Mouse (Mus musculus) C2C12 (cell line): ENCODE data around the gene Aebp1. TPM values are rescaled to one million over a fixed set of nuclear protein-coding genes. Genes with fewer than 3 reads are reported as not detected.

Experiments
- H3K27me3 ChIP-seq: one replicate; pipeline ENCODE4 v1.6.1; 2011; ENCODE audit not compliant: control insufficient read depth, insufficient read depth, insufficient read length
- H3K36me3 ChIP-seq: one replicate; pipeline ENCODE4 v1.6.1; 2011; ENCODE audit not compliant: control insufficient read depth, insufficient read depth
- H3K4me3 ChIP-seq: one replicate; pipeline ENCODE4 v1.5.1; 2011; ENCODE audit warnings: mild to moderate bottlenecking, control low read depth; ENCODE audit not compliant: poor library complexity, insufficient read depth, severe bottlenecking
- H3K79me2 ChIP-seq: one replicate; pipeline ENCODE4 v1.6.1; 2011; ENCODE audit not compliant: control insufficient read depth, insufficient read depth
- H3K79me3 ChIP-seq: one replicate; pipeline ENCODE4 v1.6.1; 2011; ENCODE audit warnings: low read depth, control low read depth
- H3ac ChIP-seq: one replicate; pipeline ENCODE3; 2011; ENCODE audit warnings: low read depth; ENCODE audit not compliant: control insufficient read depth, insufficient read length
- CEBPB ChIP-seq: IDR thresholded peaks from one replicate; pipeline ENCODE4 v1.6.1; 2011; ENCODE audit warnings: low read depth, mild to moderate bottlenecking, control low read depth, moderate library complexity
- CTCF ChIP-seq: IDR thresholded peaks from one replicate; pipeline ENCODE4 v1.5.1; 2011; ENCODE audit not compliant: control insufficient read depth, insufficient read depth, insufficient read length
- FOSL1 ChIP-seq: IDR thresholded peaks from one replicate; pipeline ENCODE4 v1.8.0; 2011; ENCODE audit warnings: mild to moderate bottlenecking, low read length; ENCODE audit not compliant: poor library complexity, insufficient read depth, severe bottlenecking
- MAX ChIP-seq: IDR thresholded peaks from one replicate; pipeline ENCODE4 v1.6.1; 2011; ENCODE audit warnings: mild to moderate bottlenecking, control low read depth
- MYOD1 ChIP-seq: IDR thresholded peaks from one replicate; pipeline ENCODE4 v1.6.1; 2011; ENCODE audit warnings: low read depth; ENCODE audit not compliant: control insufficient read depth, insufficient read length
- MYOG ChIP-seq: IDR thresholded peaks from one replicate; pipeline ENCODE4 v1.6.1; 2011; ENCODE audit not compliant: control insufficient read depth, insufficient read length; ENCODE audit errors: extremely low read depth
- USF1 ChIP-seq: IDR thresholded peaks from one replicate; pipeline ENCODE4 v1.6.1; 2011; ENCODE audit warnings: low read depth, mild to moderate bottlenecking, control low read depth, moderate library complexity
- long read RNA-seq, 2 experiments: library from polyadenylated mRNA; unstranded; transcript quantifications; one replicate each; pipeline ENCODE4 v2.0.0; 2019 to 2020
- polyA plus RNA-seq: library from polyadenylated mRNA; unstranded; fragments of >200 nt; fragmentation: generic; extraction: Trizol; gene quantifications from one replicate; pipeline ENCODE4 v1.2.1, GENCODE M21; 2012; ENCODE audit warnings: missing spikeins

Gene Aebp1
- 121 TPM for polyA plus RNA-seq
- long read RNA-seq, experiment 1, transcript Aebp1-201 (21 exons, 3,831 nt), result major isoform, 22 of 130 reads
- long read RNA-seq, experiment 1, partial matches to known transcripts, result 69 of 130 reads
- long read RNA-seq, experiment 1, other reads (novel, unspliced or antisense), result 39 of 130 reads
- long read RNA-seq, experiment 2, transcript Aebp1-201 (21 exons, 3,831 nt), result major isoform, 257 of 658 reads
- long read RNA-seq, experiment 2, partial matches to known transcripts, result 38 of 658 reads
- long read RNA-seq, experiment 2, other reads (novel, unspliced or antisense), result 362 of 658 reads

DNA sequence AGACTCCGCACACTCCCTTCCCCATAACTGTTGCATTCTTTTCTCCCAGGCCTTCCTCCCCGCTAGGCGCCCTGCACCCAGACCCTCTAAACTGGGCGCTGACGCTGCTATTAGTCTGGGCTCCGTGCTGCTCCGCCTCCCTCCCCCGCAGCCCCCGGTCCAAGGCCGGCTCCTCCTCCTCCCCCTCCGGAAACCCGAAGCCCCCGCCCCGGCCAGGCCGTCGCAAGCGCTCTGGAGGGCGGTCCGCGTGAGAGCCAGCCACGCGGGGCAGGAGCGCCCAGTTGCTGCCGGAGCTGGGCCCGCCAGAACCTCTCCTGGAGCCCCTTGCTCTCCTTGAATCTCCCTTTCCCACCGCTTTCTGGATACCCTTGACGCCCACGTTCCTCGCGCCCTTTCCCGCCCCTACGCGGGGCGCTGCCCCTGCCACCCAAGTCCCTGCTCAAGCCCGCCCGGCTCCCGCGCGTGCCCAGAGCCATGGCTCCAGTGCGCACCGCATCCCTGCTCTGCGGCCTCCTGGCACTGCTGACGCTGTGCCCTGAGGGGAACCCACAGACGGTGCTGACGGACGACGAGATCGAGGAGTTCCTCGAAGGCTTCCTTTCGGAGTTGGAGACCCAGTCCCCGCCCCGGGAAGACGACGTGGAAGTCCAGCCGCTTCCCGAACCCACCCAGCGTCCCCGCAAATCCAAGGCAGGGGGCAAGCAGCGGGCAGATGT is at the start of gene Aebp1:
Gene Aebp1 (plus strand): TSS at position 270 of the 716 bp plus-strand sequence.
- Histone ChIP-seq H3K79me2 (peaks cover 41% of the 10 kb centered on the region), H3K79me3 (peaks cover 15% of the 10 kb centered on the region), H3K4me3 (peak within 1 kb of the TSS; percentile 51), H3ac (peak within 1 kb of the TSS; percentile 86), H3K36me3 (peaks cover 36% of the 10 kb centered on the region), H3K27me3 (no peaks in the 10 kb centered on the region)
- TF ChIP-seq MAX (peak; percentile 9), USF1 (no peak)

DNA sequence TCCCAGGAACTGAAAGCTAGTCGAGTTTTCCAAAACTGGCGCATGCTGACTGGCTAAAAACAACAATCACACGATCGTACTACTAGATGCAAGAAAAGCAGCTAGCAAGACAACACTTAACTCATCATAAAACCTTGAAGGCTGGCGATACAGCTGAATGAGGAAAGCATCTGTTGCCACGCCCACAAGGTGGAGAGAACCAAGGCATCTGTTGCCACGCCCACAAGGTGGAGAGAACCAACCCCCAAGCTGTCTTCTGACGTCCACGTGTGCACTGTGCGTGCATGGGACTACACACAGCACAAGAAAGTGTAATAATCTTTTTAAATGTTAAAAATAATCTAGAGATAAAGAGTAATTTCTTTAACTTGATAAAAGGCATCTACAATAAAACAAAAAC is 48.4 kb upstream of the Aebp1 start:
- no peaks in the 10 kb centered on the region for H3K36me3 ChIP-seq
- TF ChIP-seq MYOD1, result no peak
- no peak for TF ChIP-seq CEBPB
- TF ChIP-seq MYOG, result no peak
- TF ChIP-seq CTCF, result no peak
- no peak for TF ChIP-seq FOSL1
- no peak for TF ChIP-seq MAX
- no peak for TF ChIP-seq USF1
- no peaks in the 10 kb centered on the region for H3K79me3 ChIP-seq
- H3K79me2 ChIP-seq, result no peaks in the 10 kb centered on the region
- no peaks in the 10 kb centered on the region for H3K27me3 ChIP-seq
- H3K4me3 ChIP-seq, result no peak overlapping the region
- H3ac ChIP-seq, result no peak overlapping the region

DNA sequence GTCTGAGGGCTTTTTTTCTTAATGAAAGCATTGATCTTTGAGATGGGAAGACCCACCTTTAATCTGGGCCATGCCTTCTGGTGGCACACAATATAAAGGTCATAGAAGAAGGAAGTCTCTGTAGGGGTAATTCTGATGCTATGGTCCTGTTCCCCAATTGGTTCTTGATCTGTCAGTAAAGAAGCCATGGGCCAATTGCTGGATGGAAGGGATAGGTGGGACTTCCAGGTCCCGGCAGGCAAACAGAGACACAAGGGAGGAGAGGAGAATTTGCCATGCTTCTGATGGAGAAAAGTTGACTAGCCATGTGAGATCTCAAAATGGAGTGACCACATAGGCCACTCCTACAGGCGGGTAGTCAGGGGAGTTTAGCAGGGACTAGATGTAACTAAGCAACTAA is 42.5 kb upstream of the Aebp1 start:
- no peak overlapping the region for H3K4me3 ChIP-seq
- no peaks in the 10 kb centered on the region for H3K27me3 ChIP-seq
- no peaks in the 10 kb centered on the region for H3K36me3 ChIP-seq
- no peak overlapping the region for H3ac ChIP-seq
- no peak for TF ChIP-seq USF1
- TF ChIP-seq MAX, result no peak
- TF ChIP-seq MYOD1, result no peak
- no peak for TF ChIP-seq CEBPB
- TF ChIP-seq MYOG, result no peak
- H3K79me2 ChIP-seq, result no peaks in the 10 kb centered on the region
- H3K79me3 ChIP-seq, result no peaks in the 10 kb centered on the region

DNA sequence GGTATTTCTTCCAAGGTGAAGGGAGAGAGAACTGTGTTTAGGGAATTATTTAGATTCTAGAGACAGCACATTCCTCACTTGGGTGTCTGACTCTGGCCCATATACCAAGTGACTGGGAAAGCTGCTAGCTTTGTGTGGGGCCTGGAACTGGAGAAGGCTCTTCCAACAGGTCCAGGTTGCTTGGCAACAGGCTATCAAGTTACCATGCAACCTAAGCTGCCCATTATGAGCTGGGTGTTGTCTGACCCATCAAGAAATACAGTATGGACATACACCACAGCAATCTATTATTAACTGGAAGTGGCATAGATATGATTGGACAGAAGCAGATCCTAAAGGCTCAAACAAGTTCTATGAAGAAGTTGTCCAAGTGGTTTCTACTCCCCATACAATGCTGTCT is 36.3 kb upstream of the Aebp1 start:
- Histone ChIP-seq H3K27me3 (no peaks in the 10 kb centered on the region), H3K4me3 (no peak overlapping the region), H3K79me2 (no peaks in the 10 kb centered on the region), H3K79me3 (no peaks in the 10 kb centered on the region), H3K36me3 (peaks cover 8% of the 10 kb centered on the region), H3ac (no peak overlapping the region)
- TF ChIP-seq MYOG, result no peak
- no peak for TF ChIP-seq USF1
- TF ChIP-seq CTCF, result no peak
- no peak for TF ChIP-seq MYOD1
- TF ChIP-seq MAX, result no peak

DNA sequence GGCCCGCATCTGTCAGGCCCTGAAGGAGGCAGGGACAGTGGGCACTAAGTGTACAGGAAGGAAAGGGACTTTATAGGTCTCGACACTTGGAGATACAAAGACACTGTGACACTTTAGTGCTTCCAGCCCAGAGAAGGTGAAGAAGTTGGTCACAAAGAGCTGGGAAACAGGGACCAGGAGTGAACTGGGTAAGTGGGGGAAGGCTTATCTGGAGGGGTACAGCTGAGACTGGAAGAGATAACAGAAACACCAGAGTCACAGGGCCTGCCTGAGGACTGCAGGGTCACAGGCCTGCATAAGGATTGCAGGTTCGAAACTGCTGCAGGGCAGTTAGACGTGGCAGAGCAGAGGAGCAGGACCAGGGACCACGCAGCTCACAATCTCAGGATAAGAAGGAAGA is 33.8 kb upstream of the Aebp1 start:
- Histone ChIP-seq H3K79me2 (no peaks in the 10 kb centered on the region), H3K4me3 (no peak overlapping the region), H3K79me3 (no peaks in the 10 kb centered on the region), H3ac (no peak overlapping the region), H3K27me3 (no peaks in the 10 kb centered on the region), H3K36me3 (peaks cover 30% of the 10 kb centered on the region)
- no peak for TF ChIP-seq MAX
- no peak for TF ChIP-seq MYOG
- no peak for TF ChIP-seq MYOD1
- no peak for TF ChIP-seq FOSL1
- TF ChIP-seq CTCF, result no peak
- TF ChIP-seq CEBPB, result no peak
- no peak for TF ChIP-seq USF1
